Mouse (Mus musculus): ENCODE measurements around the gene Tm9sf3. TPM values are rescaled to one million over a fixed set of nuclear protein-coding genes. Genes with fewer than 3 reads are reported as not detected.

Gene Tm9sf3
- polyA plus RNA-seq (2014; fragmentation: Illumina TruSeq; extraction: RNeasy Lipid Tissue Mini Kit (QIAGEN cat#74804); ENCODE audit: low replicate concordance) = 850 TPM

GRCm38 (mm10) chr19:41263630-41264295 lies at the start of gene Tm9sf3:
TSS of gene Tm9sf3 (minus strand) at chr19:41263997.

GRCm38 (mm10) chr19:41206811-41207344 lies 56.9 kb downstream of the Tm9sf3 start, which contains the start of gene Tll2:
TSS of gene Tll2 (minus strand) at chr19:41206835.

Other genes with a start within 250 kb of the Tm9sf3 start
- gene Dntt, start 234.7 kb downstream of the Tm9sf3 start, polyA plus RNA-seq (2014; fragmentation: Illumina TruSeq; extraction: RNeasy Lipid Tissue Mini Kit (QIAGEN cat#74804); ENCODE audit: low replicate concordance) = not detected
- not detected for gene Opalin, start 186.9 kb downstream of the Tm9sf3 start, polyA plus RNA-seq (2014; fragmentation: Illumina TruSeq; extraction: RNeasy Lipid Tissue Mini Kit (QIAGEN cat#74804); ENCODE audit: low replicate concordance)
- gene Tll2, start 57.2 kb downstream of the Tm9sf3 start, polyA plus RNA-seq (2014; fragmentation: Illumina TruSeq; extraction: RNeasy Lipid Tissue Mini Kit (QIAGEN cat#74804); ENCODE audit: low replicate concordance) = not detected
- 9.9 TPM for gene Pik3ap1, start 121.1 kb upstream of the Tm9sf3 start, polyA plus RNA-seq (2014; fragmentation: Illumina TruSeq; extraction: RNeasy Lipid Tissue Mini Kit (QIAGEN cat#74804); ENCODE audit: low replicate concordance)
- gene Lcor, start 218.6 kb upstream of the Tm9sf3 start, polyA plus RNA-seq (2014; fragmentation: Illumina TruSeq; extraction: RNeasy Lipid Tissue Mini Kit (QIAGEN cat#74804); ENCODE audit: low replicate concordance) = 24.2 TPM

All from small intestine, adult 10 weeks (tissue).